Mouse (Mus musculus) mesoderm, embryonic 11.5 days (tissue): ENCODE measurements around the gene Dnajb2.

Source experiments
- DNase-seq: peaks from one replicate; pipeline ENCODE4 v3.0.0-alpha.2; 2012; ENCODE audit warnings: low read depth, low spot score

Gene Dnajb2

DNA sequence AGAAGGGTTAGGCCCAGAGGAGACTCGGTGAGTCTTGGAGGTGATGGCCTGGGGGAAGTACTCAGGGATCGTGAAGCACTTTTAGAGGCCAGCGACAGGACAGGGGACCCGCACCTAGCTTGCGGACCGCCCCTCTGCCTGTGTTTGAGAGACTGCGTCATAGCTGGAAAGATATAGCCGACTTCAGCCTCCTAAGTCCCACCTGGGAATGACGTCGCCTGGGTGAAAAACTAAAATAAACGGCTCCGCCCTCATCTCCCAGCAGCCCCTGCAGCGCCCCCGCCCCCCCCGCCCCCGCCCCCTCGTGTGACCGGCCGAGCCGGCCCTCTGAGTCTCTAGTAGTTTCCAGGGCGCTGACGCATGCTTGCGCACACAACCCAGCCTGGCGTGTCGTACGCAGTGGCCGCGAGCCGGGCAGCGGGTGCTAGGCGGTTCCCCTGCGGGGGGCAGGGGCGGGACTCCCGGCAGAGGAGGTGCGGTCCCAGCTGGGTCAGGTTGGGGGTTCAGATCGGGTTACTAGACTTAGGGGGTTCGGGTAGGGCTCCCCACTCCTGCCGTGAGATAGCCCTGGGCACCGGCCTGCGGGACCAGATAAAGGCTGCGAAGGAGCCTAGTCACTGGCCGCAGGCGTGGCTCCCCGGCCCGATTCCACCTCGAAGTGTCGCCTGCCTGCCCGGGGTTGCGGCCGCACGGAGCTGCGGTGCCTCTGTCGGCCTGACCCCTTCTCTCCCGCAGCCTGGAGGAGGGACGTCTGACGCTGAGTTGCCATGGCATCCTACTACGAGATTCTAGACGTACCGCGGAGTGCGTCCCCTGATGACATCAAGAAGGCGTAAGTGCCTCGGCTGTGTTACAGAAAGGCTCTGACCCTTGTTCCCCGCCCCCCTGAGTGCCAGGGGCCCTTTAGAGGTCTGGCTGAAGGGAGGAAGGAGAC is at the start of gene Dnajb2:
Dnajb2 (plus strand) TSS at position 290 of the 934 bp plus-strand sequence.
- DNase-seq: peak; percentile 75

DNA sequence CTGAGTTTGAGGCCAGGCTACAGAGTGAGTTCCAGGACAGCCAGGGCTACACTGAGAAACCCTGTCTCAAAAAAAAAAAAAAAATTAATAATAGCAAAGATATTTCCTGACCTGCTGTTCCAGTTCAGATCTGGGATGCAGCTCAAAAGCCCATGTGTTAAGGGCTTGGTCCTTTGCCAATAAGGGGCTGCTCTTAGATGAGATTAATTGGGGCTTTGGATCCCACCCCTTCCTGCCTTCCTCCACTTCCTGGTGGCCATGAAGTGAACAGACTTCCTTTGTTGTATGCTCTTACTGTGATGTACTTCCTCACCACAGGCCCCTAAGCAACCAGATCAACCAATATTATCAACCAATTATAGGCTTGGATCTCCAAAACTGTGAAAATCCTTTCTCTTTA is 49.1 kb upstream of the Dnajb2 start:
- no peak for DNase-seq

DNA sequence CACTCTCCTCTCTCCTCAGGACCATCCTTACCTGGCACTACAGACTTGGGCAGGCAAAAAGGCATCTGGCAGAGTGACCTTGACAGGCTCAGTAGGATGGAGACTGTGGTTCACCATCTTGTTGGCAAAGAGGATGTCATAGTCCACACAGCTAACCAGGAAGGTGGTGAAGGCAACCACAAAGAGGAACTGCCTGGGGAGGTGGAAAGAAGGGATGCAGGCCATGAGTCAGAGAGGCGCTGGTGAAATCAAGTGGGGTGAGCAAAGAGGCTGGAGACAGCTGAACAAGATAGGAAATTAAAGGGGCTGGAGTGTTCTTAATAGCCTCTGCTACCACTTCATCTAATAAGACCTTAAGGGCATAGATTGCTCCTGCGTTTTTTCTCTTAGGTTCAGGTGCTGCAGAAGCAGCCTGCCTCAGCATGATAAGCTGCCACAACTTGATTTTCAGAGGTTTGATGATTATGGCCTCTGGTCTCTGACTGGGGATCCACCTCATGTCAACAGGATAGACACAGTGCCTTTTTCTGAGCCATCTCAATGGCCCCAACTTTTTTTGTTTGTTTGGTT is 48.2 kb upstream of the Dnajb2 start:
- DNase-seq: no peak

DNA sequence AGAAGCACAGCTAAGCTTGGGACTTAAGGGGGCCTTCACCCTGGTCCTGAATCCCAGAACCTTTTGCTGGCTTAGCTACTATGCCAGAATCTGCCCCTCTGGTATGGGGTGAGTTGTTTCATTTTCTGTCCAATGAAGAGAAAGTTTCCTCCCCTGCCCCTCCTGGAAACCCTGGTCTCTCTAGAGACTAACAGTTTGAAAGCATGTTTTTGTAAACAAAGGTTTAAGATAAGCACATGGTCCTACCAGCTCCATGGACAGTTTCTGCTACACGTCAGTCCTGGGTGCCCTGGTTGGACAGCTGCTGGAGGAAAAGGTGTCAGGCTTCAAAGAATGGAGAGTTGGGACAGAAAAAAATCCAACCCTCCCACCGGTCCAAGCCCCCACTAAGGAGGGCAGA is 45.6 kb upstream of the Dnajb2 start:
- no peak for DNase-seq

DNA sequence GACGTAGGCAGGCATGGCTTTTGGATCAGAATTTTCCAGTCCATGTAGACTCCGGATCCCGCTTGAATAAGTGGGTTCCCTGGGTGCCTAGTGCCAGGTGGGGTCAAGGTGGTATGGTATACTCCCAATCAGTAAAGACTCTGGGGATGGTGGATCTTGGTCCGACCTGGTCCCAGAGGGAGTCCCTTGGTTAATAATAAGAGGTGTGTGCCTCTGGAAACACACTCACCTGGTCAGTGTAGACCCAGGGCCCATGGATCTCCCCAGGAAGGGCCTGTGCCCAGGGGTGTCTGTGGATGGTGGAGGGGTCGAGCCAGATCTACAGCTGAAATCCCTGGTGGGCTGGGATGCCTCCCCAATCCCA is 45.0 kb upstream of the Dnajb2 start:
- DNase-seq: no peak

DNA sequence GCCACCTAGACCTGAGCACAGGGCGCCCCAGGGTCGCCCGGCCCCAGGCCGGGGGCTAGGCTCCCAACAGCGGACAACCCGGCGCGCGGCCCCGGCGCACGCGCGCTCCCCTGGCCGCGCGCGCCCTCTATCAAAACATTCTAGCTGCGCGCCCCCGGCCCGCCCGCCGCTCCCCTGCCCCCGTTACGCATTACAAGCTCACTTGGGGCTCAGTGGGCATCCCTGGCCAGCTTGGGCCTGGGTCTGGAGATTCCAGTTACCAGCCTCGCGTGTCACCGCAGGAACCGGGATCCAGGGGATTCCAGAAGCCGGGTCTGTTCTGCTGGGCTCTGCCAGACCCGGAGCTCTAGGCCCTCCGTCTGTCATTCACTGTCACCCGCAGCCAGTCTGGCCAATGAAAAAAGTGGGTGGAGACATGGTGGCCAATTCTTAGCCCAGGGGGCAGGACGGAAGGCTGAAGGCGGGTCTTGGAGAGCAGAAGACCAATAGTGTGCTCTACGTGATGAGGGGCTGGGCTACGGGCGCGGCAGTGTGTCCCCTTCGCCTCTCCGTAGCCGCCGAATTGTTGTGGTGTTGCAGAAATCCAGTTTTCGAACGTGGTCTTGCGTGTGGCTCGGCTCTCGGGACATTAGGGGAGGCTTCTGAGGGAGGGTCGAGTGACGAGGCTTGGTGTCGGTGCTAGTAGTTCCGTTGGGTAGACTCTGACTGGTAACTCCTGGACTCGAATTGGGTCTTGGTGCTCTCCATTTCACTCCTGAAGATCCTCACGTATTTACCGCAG is 44.4 kb upstream of the Dnajb2 start, which contains the start of the genes Ankzf1 and Atg9a:
Ankzf1 (plus strand) TSS at position 530 of the 781 bp plus-strand sequence.
Atg9a (minus strand) TSS at position 575 of the 781 bp plus-strand sequence.
- peak; percentile 98 for DNase-seq

DNA sequence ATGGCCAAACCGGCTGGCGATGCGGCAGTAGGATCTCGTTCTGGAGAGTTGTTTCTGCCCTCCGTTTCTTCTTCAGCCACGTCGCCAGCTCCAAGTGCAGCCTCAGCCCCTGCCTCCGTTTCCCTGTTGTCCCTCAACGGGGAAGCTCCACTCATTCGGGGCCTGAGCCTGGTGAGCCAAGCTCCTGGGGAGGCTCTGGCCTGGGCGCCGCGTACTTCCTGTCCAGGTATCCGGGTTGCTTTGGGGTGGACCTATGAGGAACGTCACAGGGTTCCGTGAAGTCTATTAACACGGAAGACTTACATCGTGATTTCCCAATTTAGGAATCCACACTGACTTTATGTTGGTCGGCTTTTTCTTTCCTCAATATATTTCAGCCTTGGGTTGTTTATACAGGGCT is 43.8 kb upstream of the Dnajb2 start:
- no peak for DNase-seq

DNA sequence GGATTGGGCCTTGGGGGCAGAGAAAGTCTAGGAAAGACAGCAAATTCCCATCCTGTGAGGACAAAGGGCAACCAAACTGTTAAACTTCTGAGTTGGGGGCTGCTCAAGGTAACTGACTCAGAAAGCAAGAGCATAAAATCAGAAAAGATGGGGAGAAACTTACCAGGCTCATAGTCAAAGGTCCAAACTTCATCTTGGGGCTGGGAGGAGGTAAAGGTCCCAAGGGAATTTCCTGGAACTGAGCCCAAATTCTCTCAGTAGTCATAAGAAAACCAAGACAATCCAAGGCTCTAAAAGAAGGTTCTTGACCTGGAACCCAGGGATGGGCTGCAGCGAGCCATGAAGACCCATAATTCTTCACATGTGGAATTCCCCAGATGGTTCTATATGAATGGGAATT is 35.0 kb upstream of the Dnajb2 start:
- no peak for DNase-seq

DNA sequence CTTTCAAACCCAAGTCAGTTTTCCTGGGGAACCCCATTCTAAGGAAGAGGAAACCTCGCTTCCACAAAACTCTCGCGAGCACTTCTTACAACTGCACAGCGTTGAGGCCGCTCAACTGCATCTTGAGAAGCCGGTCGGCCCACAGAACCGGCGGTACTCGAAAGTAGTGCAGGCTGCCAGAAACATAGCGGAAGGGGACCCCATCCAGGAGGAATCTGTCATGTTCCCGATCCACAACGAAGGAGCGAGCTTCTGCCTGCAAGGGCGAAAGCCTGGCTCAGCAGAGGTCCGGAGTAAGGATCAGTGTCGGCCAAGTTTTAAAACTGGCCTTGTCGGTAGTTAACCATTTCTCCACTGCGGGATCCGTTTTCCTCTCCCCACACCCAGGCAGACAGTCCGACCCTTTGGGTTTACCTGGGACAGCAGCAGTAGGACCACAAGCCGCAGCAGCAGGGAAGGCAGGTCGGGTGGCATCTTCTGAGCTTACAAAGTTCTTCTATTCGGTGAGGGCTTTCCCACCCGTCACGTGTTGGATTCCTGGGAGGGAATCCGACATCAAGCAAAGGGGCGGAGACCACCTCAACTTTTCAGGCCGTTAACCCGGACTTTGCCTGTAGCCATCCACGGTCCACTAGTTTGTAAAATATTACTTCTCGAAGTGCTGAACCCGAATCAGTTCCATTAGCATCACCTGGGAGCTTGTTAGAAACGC is 27.1 kb upstream of the Dnajb2 start:
- DNase-seq: peak; percentile 37

DNA sequence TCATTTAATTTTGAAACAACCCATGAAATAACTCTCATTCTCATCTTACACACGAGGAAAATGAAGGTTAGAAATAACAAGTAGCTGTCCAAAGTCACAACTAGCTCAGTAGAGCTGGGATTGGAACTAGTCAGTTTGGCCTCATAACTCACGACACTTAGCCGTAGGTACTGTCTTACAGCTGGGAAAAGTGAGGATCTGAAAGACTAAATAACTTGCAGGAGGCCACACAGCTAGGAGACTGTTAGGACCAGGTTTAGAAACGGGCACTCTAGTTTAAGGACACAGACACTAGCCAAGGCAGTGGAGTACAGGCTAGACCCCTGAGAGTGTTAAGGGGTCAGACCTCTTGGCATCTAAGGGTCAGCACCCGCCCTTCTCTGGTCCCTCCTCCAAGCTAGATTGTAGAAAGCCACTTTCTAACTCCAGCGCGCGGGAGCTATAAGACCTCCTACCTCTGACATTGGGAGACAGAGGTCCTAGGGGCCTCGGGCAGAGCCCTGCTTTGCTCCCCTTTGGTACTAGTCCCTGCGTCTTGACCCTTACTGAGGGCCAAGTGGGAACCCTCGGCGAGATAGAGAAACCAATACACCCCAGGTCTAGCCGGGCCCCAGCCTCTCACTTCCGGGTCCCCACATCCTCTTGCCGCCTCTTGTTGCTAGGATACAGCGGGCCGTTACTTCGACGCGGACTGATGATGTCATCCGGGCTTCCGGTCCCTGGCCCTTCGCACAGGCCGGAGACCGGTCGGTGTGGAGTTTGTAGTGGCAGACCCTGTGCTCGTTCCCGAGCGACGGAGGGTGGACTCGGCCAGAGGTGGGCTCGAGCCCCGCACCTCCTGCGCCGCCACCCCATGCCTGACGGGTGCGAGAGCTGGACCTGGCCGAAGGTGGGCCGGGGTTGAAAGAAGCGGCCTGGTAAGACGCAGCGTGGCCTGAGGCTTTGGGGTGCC is 25.8 kb upstream of the Dnajb2 start, which contains the start of the genes Glb1l and Stk16:
Glb1l (minus strand) TSS at position 678 of the 952 bp plus-strand sequence.
Stk16 (plus strand) TSS at position 703 of the 952 bp plus-strand sequence.
- DNase-seq: peak; percentile 97

DNA sequence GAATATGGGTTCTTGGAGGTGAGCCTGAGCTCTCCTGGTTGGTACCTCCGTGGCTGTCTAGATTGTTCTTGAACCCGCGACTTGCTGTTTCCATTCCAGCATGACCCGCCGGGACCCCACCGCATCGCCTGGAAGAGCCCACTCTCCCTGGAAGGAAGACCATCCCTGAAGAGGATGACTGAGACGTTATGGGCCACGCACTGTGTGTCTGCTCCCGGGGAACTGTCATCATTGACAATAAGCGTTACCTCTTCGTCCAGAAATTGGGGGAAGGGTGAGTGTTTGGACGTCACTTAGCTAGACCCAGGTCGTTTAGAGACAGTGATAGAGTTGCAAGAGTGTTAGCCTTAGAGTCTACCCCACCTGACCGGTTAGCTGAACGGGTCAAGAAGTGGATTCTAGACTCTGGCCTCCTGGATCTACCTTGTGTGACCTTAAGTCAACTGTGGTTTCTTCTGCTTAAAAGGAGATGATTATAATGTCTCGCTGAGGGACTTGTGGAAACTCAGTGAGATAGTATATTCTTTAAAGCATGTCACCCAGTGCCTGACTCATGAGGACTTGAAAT is 25.0 kb upstream of the Dnajb2 start:
- DNase-seq: no peak

DNA sequence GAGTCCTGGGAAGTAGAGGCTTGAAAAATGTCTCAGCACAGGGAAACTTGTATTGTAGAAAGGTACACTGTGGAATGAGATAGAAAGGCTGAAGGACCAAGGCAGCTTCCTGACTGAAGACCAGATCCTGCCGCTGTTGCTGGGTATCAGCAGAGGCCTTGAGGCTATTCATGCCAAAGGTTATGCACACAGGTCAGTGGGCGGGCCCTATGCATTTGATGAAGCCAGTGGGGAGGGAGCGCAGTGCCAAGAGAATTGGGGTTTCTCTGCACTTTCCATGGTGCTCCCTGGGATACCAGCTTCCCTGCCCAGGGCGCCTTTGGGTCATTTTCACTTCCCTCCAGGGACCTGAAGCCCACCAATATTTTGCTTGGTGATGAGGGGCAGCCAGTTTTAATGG is 23.7 kb upstream of the Dnajb2 start:
- no peak for DNase-seq

DNA sequence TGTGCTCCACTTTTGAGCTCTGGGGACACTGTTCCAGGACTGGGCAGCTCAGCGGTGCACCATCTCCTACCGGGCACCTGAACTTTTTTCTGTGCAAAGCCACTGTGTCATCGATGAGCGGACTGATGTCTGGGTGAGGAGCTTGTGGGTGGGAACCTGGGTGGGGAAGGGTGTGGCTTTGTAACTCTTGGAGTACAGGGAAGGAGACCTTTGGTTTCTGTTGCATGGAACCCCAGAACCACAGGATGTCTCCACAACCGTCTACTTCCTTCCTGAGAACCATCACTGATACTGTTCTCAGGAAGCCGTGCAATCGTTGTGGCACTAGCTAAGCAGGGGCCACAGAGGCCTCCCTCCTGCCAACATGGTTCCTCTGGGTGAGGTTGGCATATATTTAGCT is 23.1 kb upstream of the Dnajb2 start:
- no peak for DNase-seq

DNA sequence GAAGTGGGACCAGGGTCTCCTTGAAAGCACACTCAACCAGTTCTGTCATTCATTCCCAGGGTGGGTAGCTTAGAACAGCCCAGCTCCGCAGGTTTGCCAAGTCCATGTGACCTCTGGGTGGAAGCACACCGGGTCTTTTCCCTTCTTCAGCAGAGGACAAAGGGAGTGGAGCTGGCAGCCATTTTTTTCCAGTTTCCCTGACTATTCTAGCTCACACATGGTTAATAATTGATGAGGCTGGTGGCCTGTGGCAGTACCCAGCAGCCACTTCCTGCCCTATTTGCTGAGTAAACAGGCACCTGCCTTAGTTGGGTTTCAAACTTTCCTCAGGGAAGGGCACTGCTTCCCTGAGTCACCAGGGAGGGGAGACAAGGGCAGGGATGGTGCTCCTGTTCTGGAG is 21.8 kb upstream of the Dnajb2 start:
- DNase-seq: no peak

DNA sequence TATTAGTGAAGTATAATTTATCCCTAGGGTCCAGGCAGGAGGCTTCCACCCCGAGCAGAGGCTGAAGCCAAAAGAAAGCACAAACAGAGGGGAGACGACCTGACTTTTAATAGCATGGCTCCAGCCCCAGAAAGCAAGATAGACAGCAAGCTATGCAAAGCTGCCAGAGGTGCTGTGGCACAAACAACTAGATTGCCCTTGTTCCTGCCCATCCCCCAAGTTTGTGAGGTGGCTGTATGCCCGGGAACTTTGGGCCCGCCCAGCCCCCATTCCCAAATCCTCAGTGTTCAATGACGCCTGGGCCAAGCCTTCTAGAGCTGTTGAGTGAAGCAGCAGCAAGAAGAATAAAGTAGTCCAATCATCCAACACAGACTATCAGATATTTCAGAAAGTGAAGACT is 21.3 kb upstream of the Dnajb2 start:
- no peak for DNase-seq

DNA sequence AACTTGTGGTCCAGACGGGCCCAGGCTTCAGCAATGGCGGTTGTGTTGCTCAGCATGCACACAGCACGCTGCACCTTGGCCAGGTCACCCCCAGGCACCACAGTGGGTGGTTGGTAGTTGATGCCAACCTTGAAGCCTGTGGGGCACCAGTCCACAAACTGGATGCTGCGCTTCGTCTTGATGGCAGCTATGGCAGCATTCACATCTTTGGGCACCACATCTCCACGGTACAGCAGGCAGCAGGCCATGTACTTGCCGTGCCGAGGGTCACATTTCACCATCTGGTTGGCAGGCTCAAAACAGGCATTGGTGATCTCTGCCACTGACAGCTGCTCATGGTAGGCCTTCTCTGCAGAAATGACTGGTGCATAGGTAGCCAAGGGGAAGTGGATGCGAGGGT is 20.4 kb upstream of the Dnajb2 start:
- no peak for DNase-seq

DNA sequence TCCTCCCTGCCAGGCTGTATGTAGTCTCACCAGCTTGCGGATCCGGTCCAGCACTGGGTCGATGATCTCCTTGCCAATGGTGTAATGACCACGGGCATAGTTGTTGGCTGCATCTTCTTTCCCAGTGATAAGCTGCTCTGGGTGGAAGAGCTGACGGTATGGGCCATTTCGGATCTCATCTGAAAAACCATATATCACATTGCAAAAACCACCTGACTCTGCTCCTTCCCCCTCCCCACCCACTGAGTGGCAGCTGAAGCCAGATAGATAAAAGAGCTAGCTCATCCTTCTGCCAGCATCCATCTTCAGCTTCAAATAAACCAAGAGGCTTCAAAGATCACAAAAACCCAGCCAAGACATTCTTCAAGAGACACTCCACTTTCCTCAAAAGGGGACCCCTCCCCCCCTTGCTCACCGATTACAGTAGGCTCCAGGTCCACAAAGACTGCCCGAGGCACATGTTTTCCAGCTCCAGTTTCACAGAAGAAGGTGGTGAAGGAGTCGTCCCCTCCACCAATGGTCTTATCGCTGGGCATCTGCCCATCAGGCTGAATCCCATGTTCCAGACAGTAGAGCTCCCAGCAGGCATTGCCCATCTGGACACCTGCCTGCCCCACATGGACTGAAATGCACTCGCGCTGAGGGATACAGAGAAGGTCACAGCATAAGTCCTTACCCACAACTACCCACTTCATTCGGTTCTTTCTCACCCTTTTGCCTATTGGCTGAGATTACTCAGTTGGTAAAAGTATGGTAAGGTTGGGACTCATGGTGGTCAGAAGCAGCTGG is 19.2 kb upstream of the Dnajb2 start:
- DNase-seq: no peak

DNA sequence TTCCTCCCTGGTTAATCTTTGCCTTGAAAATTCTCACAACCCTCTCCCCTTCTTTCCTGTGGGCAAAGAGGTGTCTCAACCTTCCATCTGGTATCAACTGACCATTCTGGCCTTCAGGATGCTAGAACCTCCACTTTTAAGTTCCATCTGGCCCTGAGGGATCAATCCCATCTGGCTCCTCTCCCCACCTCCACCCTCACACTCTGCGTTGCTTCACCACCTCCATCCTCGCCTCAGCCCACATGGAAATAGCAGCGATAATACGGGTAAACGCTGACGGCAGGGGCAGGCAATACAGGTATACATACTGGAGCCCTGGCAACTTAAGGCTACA is 18.3 kb upstream of the Dnajb2 start:
- no peak for DNase-seq
